Mouse (Mus musculus) B cell, adult 2 months (primary cell): Measurements from ENCODE around the gene Btbd35f1.
"Not testable (repeated sequence)": the region's sequence is repeated elsewhere in the genome, so short reads cannot be mapped to it uniquely, and the experiment has no call there.

Experiments
- DNase-seq, 2 experiments: peaks; one replicate each; pipeline ENCODE4 v3.0.0; 2022

Gene Btbd35f1

GRCm38 (mm10) chrX:32559755-32560154 lies at the start of gene Btbd35f1:
Gene Btbd35f1, plus strand, starts transcription at chrX:32560055.
- not testable (repeated sequence) for DNase-seq

- DNase-seq: not testable (repeated sequence)
These were observed 31.2 kb downstream of the Btbd35f1 start for GRCm38 (mm10) chrX:32590878-32591542.

GRCm38 (mm10) chrX:32601008-32601407 lies 41.2 kb downstream of the Btbd35f1 start:
- not testable (repeated sequence) for DNase-seq

- not testable (repeated sequence) for DNase-seq
These were observed 41.6 kb downstream of the Btbd35f1 start for GRCm38 (mm10) chrX:32601425-32601824.
